Mouse (Mus musculus) testis, adult 2 months (tissue): ENCODE measurements around the gene Cdc20b.

Experiments
- CTCF ChIP-seq: fragments of 200-500 bp; IDR thresholded peaks from 2 replicates; pipeline ENCODE4 v1.5.1; 2012; ENCODE audit warnings: low read depth, mild to moderate bottlenecking, inconsistent platforms, low read length, moderate library complexity; ENCODE audit not compliant: control insufficient read depth, insufficient read depth, insufficient replicate concordance
- POLR2A ChIP-seq: fragments of 200-500 bp; IDR thresholded peaks from 2 replicates; pipeline ENCODE4 v1.6.1; 2012; ENCODE audit warnings: low read depth, mild to moderate bottlenecking, inconsistent platforms, low read length, moderate library complexity; ENCODE audit not compliant: control insufficient read depth

- TF ChIP-seq POLR2A (no peak), CTCF (no peak)
Measured at GRCm38 (mm10) chr13:113082101-113082500, 47.2 kb downstream of the Cdc20b start.
